Mouse (Mus musculus): ENCODE measurements around the gene Ppp6r2. TPM values are rescaled to one million over a fixed set of nuclear protein-coding genes. Genes with fewer than 3 reads are reported as not detected.

Gene Ppp6r2
- polyA plus RNA-seq, 1 experiment from 2014 or later: 92.7 TPM

- ATAC-seq (ENCODE audit: low read depth): no peak
- Histone ChIP-seq H3K4me2 (ENCODE audit: low read depth, low read length) (no peak overlapping the region), H3K4me1 (ENCODE audit: control insufficient read depth, insufficient read depth, low read length) (no peaks in the 10 kb centered on the region), H3K36me3 (ENCODE audit: control insufficient read depth, insufficient read depth, low read length) (peaks cover 73% of the 10 kb centered on the region), H3K9ac (replicated peaks; ENCODE audit: low read depth, low read length) (no peak overlapping the region), H3K4me3 (ENCODE audit: low read depth, low read length) (no peak overlapping the region), H3K9me3 (ENCODE audit: control insufficient read depth, low read length) (no peaks in the 10 kb centered on the region), H3K27ac (ENCODE audit: low read depth, low read length) (no peak overlapping the region), H3K27me3 (ENCODE audit: control insufficient read depth, insufficient read depth, low read length) (no peaks in the 10 kb centered on the region)
- WGBS: 98% methylated on average over 8 of the region's 8 CpGs
Observed at GRCm38 (mm10) chr15:89300600-89300999, 89.2 kb downstream of the Ppp6r2 start.

GRCm38 (mm10) chr15:89305966-89306365 lies 94.6 kb downstream of the Ppp6r2 start:
- H3K9me3 ChIP-seq (ENCODE audit: control insufficient read depth, low read length): no peaks in the 10 kb centered on the region
- no peak overlapping the region for H3K4me3 ChIP-seq (ENCODE audit: low read depth, low read length)
- H3K27ac ChIP-seq (ENCODE audit: low read depth, low read length): no peak overlapping the region
- H3K36me3 ChIP-seq (ENCODE audit: control insufficient read depth, insufficient read depth, low read length): peaks cover 48% of the 10 kb centered on the region
- 74% methylated on average over 1 of the region's 1 CpGs for WGBS
- no peak overlapping the region for H3K9ac ChIP-seq (replicated peaks; ENCODE audit: low read depth, low read length)
- 0 out of 2 replicates have a peak, but pooled peaks cover 3% of the 10 kb centered on the region for H3K4me1 ChIP-seq (ENCODE audit: control insufficient read depth, insufficient read depth, low read length)
- H3K4me2 ChIP-seq (ENCODE audit: low read depth, low read length): no peak overlapping the region
- no peaks in the 10 kb centered on the region for H3K27me3 ChIP-seq (ENCODE audit: control insufficient read depth, insufficient read depth, low read length)
- ATAC-seq (ENCODE audit: low read depth): no peak

GRCm38 (mm10) chr15:89307461-89307860 lies 96.1 kb downstream of the Ppp6r2 start:
- H3K9me3 ChIP-seq (ENCODE audit: control insufficient read depth, low read length): no peaks in the 10 kb centered on the region
- no peaks in the 10 kb centered on the region for H3K27me3 ChIP-seq (ENCODE audit: control insufficient read depth, insufficient read depth, low read length)
- peaks cover 34% of the 10 kb centered on the region for H3K36me3 ChIP-seq (ENCODE audit: control insufficient read depth, insufficient read depth, low read length)
- ATAC-seq (ENCODE audit: low read depth): no peak
- H3K4me3 ChIP-seq (ENCODE audit: low read depth, low read length): no peak overlapping the region
- H3K27ac ChIP-seq (ENCODE audit: low read depth, low read length): no peak overlapping the region
- H3K4me2 ChIP-seq (ENCODE audit: low read depth, low read length): no peak overlapping the region
- H3K9ac ChIP-seq (replicated peaks; ENCODE audit: low read depth, low read length): no peak overlapping the region
- 93% methylated on average over 13 of the region's 13 CpGs for WGBS
- H3K4me1 ChIP-seq (ENCODE audit: control insufficient read depth, insufficient read depth, low read length): 0 out of 2 replicates have a peak, but pooled peaks cover 3% of the 10 kb centered on the region

DNA sequence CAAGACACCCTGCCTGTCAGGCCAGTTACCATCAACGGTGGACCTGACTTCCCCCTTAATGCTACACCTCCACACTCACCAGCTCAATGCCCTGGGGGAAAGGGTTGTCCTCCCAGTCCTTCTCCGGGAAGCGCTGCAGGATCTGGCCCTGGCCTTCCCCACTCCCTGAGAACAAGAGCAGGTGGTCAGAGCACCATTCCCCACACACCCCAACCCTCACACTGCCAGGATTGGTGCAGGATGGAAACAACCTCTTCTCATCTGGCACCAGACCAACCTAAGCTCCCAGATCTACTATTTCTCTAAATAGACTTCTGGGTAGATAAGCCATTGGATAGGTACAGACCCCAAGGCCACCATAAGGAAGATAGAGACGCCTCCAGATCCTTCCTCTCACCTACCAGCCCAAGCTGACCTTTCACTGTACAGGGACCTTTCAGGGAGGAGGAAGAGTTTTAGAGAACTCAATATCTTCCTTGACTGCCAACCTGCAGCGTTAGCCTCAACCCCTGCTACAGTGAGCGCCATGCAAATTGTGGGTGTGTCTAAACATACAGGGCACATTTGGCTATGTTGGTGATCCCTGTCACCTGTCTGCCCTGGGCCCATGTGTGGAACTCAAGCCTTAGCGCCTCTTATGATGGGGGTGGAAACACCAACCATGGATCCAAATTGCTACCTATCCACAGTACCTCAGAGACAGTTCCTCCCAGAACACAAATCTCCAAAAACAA lies 97.2 kb downstream of the Ppp6r2 start:
- Histone ChIP-seq H3K27me3 (ENCODE audit: control insufficient read depth, insufficient read depth, low read length) (no peaks in the 10 kb centered on the region), H3K36me3 (ENCODE audit: control insufficient read depth, insufficient read depth, low read length) (peaks cover 27% of the 10 kb centered on the region), H3K4me1 (ENCODE audit: control insufficient read depth, insufficient read depth, low read length) (peaks cover 8% of the 10 kb centered on the region), H3K9ac (replicated peaks; ENCODE audit: low read depth, low read length) (no peak overlapping the region), H3K9me3 (ENCODE audit: control insufficient read depth, low read length) (no peaks in the 10 kb centered on the region), H3K4me3 (ENCODE audit: low read depth, low read length) (no peak overlapping the region), H3K4me2 (ENCODE audit: low read depth, low read length) (no peak overlapping the region), H3K27ac (ENCODE audit: low read depth, low read length) (no peak overlapping the region)
- ATAC-seq (ENCODE audit: low read depth): no peak
- WGBS: 92% methylated on average over 7 of the region's 7 CpGs

DNA sequence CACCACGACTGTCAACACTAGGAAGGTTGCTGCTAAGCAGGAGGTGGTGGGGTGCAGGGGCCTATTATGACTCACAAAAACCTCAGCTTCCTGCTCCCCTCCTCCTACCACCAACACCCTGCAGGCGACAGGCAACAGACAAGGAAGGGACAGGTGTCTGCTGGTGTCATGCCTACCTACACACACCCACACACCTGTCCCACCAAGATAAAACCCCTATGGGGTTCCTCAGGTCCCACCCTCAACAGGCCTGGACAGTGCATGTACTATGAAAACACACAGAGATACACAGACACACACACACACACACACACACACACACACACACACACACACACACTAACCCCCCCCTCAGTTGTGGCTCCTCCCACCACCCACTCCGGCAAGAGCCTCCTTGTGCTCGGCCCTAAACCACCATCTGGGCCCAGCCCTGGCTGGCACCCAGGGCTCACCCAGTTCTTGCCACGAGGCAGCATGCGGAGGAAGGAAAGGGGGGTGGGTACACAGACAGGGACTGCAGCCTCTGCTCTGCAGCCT lies 98.7 kb downstream of the Ppp6r2 start:
- Histone ChIP-seq H3K4me2 (ENCODE audit: low read depth, low read length) (no peak overlapping the region), H3K27ac (ENCODE audit: low read depth, low read length) (no peak overlapping the region), H3K4me3 (ENCODE audit: low read depth, low read length) (no peak overlapping the region), H3K9me3 (ENCODE audit: control insufficient read depth, low read length) (no peaks in the 10 kb centered on the region), H3K36me3 (ENCODE audit: control insufficient read depth, insufficient read depth, low read length) (peaks cover 15% of the 10 kb centered on the region; the same call in 1 of the 2 replicates), H3K4me1 (ENCODE audit: control insufficient read depth, insufficient read depth, low read length) (peaks cover 16% of the 10 kb centered on the region), H3K9ac (replicated peaks; ENCODE audit: low read depth, low read length) (no peak overlapping the region), H3K27me3 (ENCODE audit: control insufficient read depth, insufficient read depth, low read length) (no peaks in the 10 kb centered on the region)
- ATAC-seq (ENCODE audit: low read depth): no peak
- 57% methylated on average over 6 of the region's 6 CpGs for WGBS

GRCm38 (mm10) chr15:89313359-89313758 lies 102.0 kb downstream of the Ppp6r2 start:
- Histone ChIP-seq H3K27ac (ENCODE audit: low read depth, low read length) (no peak overlapping the region), H3K27me3 (ENCODE audit: control insufficient read depth, insufficient read depth, low read length) (no peaks in the 10 kb centered on the region), H3K4me1 (ENCODE audit: control insufficient read depth, insufficient read depth, low read length) (peaks cover 16% of the 10 kb centered on the region), H3K9me3 (ENCODE audit: control insufficient read depth, low read length) (no peaks in the 10 kb centered on the region), H3K4me3 (ENCODE audit: low read depth, low read length) (no peak overlapping the region; the same call in 1 of the 2 replicates), H3K9ac (replicated peaks; ENCODE audit: low read depth, low read length) (no peak overlapping the region), H3K36me3 (ENCODE audit: control insufficient read depth, insufficient read depth, low read length) (no peaks in the 10 kb centered on the region), H3K4me2 (ENCODE audit: low read depth, low read length) (peak overlapping the region; percentile 79; the same call in 1 of the 2 replicates)
- ATAC-seq (ENCODE audit: low read depth): no peak
- WGBS: 88% methylated on average over 4 of the region's 4 CpGs

- Histone ChIP-seq H3K36me3 (ENCODE audit: control insufficient read depth, insufficient read depth, low read length) (no peaks in the 10 kb centered on the region), H3K4me3 (ENCODE audit: low read depth, low read length) (peak overlapping the region; percentile 97), H3K27ac (ENCODE audit: low read depth, low read length) (no peak overlapping the region), H3K4me2 (ENCODE audit: low read depth, low read length) (peak overlapping the region; percentile 79), H3K9me3 (ENCODE audit: control insufficient read depth, low read length) (no peaks in the 10 kb centered on the region), H3K4me1 (ENCODE audit: control insufficient read depth, insufficient read depth, low read length) (peaks cover 16% of the 10 kb centered on the region), H3K9ac (replicated peaks; ENCODE audit: low read depth, low read length) (peak overlapping the region; percentile 88), H3K27me3 (ENCODE audit: control insufficient read depth, insufficient read depth, low read length) (no peaks in the 10 kb centered on the region)
- no peak for ATAC-seq (ENCODE audit: low read depth)
- 32% methylated on average over 3 of the region's 3 CpGs for WGBS
Observed at GRCm38 (mm10) chr15:89314107-89314506, 102.8 kb downstream of the Ppp6r2 start.

DNA sequence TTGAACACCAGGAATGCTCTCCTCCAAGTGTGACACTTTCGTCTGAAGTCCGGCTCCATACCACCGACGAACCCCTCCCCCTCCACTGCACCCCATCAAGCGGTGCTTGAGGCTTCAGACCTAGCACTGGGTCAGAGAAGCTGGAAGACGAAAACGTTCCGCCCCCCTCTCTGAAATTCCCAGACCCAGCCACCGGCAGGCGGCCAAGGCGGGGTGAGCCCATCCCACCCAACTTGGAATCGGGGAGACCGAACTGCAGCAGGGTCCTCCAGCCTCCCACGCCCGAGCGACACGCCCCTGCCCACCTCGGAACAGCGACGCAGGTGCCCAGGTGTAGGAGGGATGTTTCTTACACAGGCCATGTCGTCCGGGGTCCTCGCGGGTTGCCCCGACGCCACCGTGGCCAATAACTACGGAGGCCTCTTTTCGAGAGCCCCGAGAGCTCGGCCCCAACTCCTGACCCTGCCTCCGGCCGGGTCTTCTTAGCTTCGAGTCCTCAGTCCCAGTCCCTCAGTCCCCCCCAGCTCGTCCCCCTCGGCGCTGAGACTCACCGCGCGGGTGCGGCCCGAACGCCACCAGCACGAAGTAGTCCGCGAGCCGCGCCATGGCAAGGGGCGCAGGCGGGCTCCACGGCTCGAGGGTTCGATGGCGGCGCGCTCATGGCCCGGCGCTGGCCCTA lies 103.3 kb downstream of the Ppp6r2 start:
- Histone ChIP-seq H3K4me2 (ENCODE audit: low read depth, low read length) (peak overlapping the region; percentile 79), H3K9ac (replicated peaks; ENCODE audit: low read depth, low read length) (peak overlapping the region; percentile 88), H3K27me3 (ENCODE audit: control insufficient read depth, insufficient read depth, low read length) (no peaks in the 10 kb centered on the region), H3K4me3 (ENCODE audit: low read depth, low read length) (peak overlapping the region; percentile 97), H3K27ac (ENCODE audit: low read depth, low read length) (peak overlapping the region; percentile 34; the same call in 1 of the 2 replicates), H3K36me3 (ENCODE audit: control insufficient read depth, insufficient read depth, low read length) (no peaks in the 10 kb centered on the region), H3K9me3 (ENCODE audit: control insufficient read depth, low read length) (no peaks in the 10 kb centered on the region), H3K4me1 (ENCODE audit: control insufficient read depth, insufficient read depth, low read length) (peaks cover 16% of the 10 kb centered on the region)
- whole genome bisulfite sequencing: under 1% methylated on average over 55 of the region's 58 CpGs
- peak; percentile 29; the same call in 1 of the 2 replicates for ATAC-seq (ENCODE audit: low read depth)
